Mouse (Mus musculus): ENCODE measurements around the gene Dkc1. TPM values are rescaled to one million over a fixed set of nuclear protein-coding genes. Genes with fewer than 3 reads are reported as not detected.

Dkc1 gene
- polyA plus RNA-seq (2012; rRNA removed) = 0.86 and 2.5 TPM in 2 replicates

DNA sequence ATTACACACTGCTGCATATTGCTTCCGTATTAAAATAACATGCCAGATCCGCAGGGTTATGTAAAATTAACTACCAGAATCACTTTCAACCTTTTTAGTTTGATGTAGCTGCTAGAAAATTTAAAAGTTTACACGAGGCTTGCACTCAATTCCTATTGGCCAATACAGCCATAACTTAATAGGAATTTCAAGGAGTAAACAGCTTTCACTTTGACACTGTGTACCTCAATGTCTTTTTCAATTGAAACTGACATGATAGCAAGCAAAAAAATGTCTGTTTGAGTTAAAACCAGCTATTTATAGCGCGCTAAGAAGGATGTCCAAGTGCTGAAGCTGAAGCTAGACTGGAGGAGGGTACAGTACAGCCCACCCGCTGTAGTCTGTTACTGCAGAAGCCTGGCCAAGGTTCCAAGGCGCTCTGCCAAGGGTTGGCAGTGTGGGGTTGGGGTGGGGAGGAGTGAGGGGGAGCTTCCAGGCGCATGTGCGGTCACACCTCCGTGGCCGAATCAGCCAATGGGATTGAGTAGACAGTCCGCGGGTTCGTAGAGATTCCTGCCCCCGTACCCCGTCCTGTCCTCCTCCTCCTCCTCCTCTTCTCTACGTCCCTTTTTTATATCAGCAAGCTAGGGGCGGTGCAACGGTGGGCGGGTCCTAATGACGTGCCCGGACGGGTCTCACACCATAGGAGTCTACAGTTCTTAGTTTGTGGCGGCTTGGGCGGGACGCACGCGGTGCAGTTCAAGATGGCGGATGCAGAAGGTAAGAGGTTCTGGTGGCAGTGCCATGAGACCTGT, at the start of gene Dkc1:
Dkc1 (plus strand) TSS at position 486 of the 794 bp plus-strand sequence.

DNA sequence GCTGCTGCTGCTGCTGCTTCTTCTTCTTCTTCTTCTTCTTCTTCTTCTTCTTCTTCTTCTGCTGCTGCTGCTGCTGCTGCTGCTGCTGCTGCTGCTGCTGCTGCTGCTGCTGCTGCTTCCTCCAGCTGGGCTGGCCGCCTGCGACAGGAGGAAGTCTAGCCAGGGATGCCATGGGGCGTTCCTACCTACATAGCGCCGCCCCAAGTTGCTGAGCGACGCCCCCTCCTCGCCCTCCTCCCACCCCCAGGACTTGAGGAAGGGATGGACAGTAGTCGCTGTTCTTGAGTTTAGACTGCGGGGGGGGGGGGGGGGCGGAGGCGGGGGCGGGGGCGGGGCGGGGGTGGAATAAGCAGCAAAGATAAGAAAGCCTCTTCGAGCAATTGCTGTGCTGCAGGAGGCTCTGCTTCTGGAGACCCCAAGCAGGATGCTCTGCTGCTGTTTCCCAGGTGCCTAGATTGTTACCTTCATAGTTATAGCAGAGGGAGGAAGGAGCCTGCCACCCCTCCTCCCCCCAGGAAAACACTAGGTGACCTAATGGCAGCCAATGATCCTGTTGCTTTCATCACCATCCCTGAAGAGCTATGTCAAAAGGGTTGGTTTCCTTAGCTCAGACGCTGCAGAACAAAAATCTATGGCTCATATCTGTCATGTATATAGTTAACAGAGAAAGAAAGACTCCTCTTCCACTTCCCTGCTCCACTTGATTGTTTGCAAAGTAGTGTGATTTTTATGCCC, 10.7 kb upstream of the Dkc1 start, which contains the start of gene Gab3:
Gab3 (minus strand) TSS at position 685 of the 735 bp plus-strand sequence.

GRCm38 (mm10) chrX:75130467-75131160, 35.0 kb downstream of the Dkc1 start, which contains the start of gene Mpp1:
TSS of gene Mpp1 (minus strand) at chrX:75131016.

Other genes with a start within 250 kb of the Dkc1 start
- 0.12 TPM in 1 of 2 replicates, not detected in the other for gene Gab3, start 10.4 kb upstream of the Dkc1 start, polyA plus RNA-seq (2012; rRNA removed)
- gene Mpp1, start 35.2 kb downstream of the Dkc1 start, polyA plus RNA-seq (2012; rRNA removed) = 28.7 and 38.7 TPM in 2 replicates
- gene Smim9, start 67.9 kb downstream of the Dkc1 start, polyA plus RNA-seq (2012; rRNA removed) = not detected in 2 replicates

All from stomach, adult 2 months (tissue).